Mouse (Mus musculus) neural tube, embryonic 14.5 days (tissue): ENCODE measurements at regions not wholly inside any gene's neighbourhood (a gene's known extent, or its start where the extent isn't known, plus 50 kb on each side); places are given as distances from the start of the nearest gene placed in this dataset.

Source experiments
- ATAC-seq: fragments of 200-750 bp; cut with Nextera tagmentation; 2 replicates; pipeline ENCODE4 v1.8.0; 2017; ENCODE audit warnings: low read depth, mild to moderate bottlenecking, moderate TSS enrichment, moderate library complexity
- H3K27ac ChIP-seq: fragments of 300-500 bp; sonication (generic); 2 replicates; pipeline ENCODE4 v1.5.1; 2014; ENCODE audit warnings: low read depth, mild to moderate bottlenecking, control low read depth, low read length, moderate library complexity, mixed read lengths
- H3K27me3 ChIP-seq: fragments of 300-500 bp; sonication (generic); 2 replicates; pipeline ENCODE4 v1.6.1; 2014; ENCODE audit warnings: low read length; ENCODE audit not compliant: control insufficient read depth, insufficient read depth
- H3K36me3 ChIP-seq: fragments of 300-500 bp; sonication (generic); 2 replicates; pipeline ENCODE4 v1.6.1; 2014; ENCODE audit warnings: low read length, mixed read lengths; ENCODE audit not compliant: control insufficient read depth, insufficient read depth
- H3K4me1 ChIP-seq: fragments of 300-500 bp; sonication (generic); 2 replicates; pipeline ENCODE4 v1.6.1; 2014; ENCODE audit warnings: low read length; ENCODE audit not compliant: control insufficient read depth, insufficient read depth
- H3K4me2 ChIP-seq: fragments of 300-500 bp; sonication (generic); 2 replicates; pipeline ENCODE4 v1.6.1; 2014; ENCODE audit warnings: mild to moderate bottlenecking, low read depth, low read length, control low read depth
- H3K4me3 ChIP-seq: fragments of 300-500 bp; sonication (generic); 2 replicates; pipeline ENCODE4 v1.5.1; 2014; ENCODE audit warnings: low read depth, low read length, control low read depth, mixed read lengths
- H3K9ac ChIP-seq: fragments of 300-500 bp; sonication (generic); replicated peaks from 2 replicates; pipeline ENCODE4 v1.6.1; 2014; ENCODE audit warnings: low read depth, mild to moderate bottlenecking, control low read depth, low read length, mixed read lengths
- H3K9me3 ChIP-seq: fragments of 300-500 bp; sonication (generic); 2 replicates; pipeline ENCODE4 v1.6.1; 2016; ENCODE audit warnings: low read length; ENCODE audit not compliant: control insufficient read depth
- WGBS: fragments of 180-500 bp; shearing (Covaris S2); extraction: QIAGEN DNeasy Blood & Tissue Kit; methylation state at CpG from one replicate; pipeline ENCODE4 v1.1.7; 2014; 5-methylcytosine and 5-hydroxymethylcytosine counted together

DNA sequence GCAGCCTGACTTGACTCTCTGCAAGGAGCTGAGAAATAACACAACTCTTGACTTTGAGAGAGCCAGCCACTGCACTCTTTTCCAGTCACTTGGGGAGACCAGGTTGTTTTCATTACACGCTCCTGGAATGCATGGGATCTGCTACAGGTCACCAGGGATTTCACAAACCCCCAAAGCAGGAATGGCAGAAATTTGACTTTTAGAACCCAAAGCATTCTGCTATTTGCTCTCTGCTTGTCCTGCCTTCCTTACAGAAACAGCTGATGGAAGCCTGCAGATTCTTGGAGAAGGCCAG, 160.2 kb downstream of the 1500009L16Rik start:
- H3K4me3 ChIP-seq: no peak overlapping the region
- H3K36me3 ChIP-seq: no peaks in the 10 kb centered on the region
- H3K27ac ChIP-seq: no peak overlapping the region
- ATAC-seq: no peak
- 82% methylated on average over 1 of the region's 1 CpGs for WGBS
- H3K27me3 ChIP-seq: no peaks in the 10 kb centered on the region
- H3K9me3 ChIP-seq: no peaks in the 10 kb centered on the region
- H3K9ac ChIP-seq: no peak overlapping the region
- H3K4me2 ChIP-seq: no peak overlapping the region
- no peaks in the 10 kb centered on the region for H3K4me1 ChIP-seq

DNA sequence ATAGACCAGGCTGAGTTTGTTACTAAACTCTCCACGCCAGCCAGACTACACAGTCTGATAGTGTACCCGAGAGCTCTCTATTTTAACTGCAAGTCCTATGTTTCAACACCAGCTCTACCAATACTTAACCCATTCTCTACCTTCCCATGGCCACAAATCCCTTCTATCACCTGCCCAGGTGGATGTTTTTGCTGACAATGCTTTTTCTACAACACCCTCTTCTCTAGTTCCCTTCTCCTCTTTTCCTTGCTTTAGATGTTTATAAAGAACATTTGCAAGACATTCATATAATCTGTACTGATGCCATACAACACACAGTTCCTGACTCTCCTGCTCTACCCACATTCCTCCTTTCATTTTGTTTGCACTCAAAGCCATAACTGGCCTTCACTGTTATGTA, 161.9 kb downstream of the 1500009L16Rik start:
- H3K9ac ChIP-seq: no peak overlapping the region
- H3K9me3 ChIP-seq: no peaks in the 10 kb centered on the region
- no peak overlapping the region for H3K4me2 ChIP-seq
- ATAC-seq: no peak
- WGBS: 91% methylated on average over 2 of the region's 2 CpGs
- H3K36me3 ChIP-seq: no peaks in the 10 kb centered on the region
- H3K27ac ChIP-seq: no peak overlapping the region
- no peak overlapping the region for H3K4me3 ChIP-seq
- H3K4me1 ChIP-seq: no peaks in the 10 kb centered on the region
- H3K27me3 ChIP-seq: no peaks in the 10 kb centered on the region

DNA sequence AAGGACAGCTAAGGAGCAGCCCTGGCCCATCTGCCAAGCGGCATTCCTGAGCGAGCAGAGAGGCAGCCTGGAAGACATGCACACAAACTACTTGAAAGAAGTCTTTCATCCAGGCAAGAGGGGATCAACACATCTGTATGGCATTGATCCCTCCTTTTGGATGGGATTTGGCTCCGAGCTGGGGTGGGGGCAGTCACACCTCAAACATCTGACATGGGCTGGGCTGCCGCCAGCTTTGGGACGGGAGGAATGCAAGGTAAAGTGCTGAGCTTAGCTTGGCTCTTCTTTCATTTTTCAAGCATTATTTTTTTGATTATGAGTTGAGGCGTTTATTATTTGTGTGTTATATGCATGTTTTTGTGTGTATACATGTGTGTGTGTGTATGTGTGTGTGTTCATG, 165.9 kb downstream of the 1500009L16Rik start:
- no peaks in the 10 kb centered on the region for H3K27me3 ChIP-seq
- H3K27ac ChIP-seq: no peak overlapping the region
- no peaks in the 10 kb centered on the region for H3K9me3 ChIP-seq
- no peaks in the 10 kb centered on the region for H3K36me3 ChIP-seq
- no peak overlapping the region for H3K4me2 ChIP-seq
- no peak overlapping the region for H3K9ac ChIP-seq
- H3K4me1 ChIP-seq: no peaks in the 10 kb centered on the region
- ATAC-seq: no peak
- WGBS: 91% methylated on average over 6 of the region's 6 CpGs
- no peak overlapping the region for H3K4me3 ChIP-seq

DNA sequence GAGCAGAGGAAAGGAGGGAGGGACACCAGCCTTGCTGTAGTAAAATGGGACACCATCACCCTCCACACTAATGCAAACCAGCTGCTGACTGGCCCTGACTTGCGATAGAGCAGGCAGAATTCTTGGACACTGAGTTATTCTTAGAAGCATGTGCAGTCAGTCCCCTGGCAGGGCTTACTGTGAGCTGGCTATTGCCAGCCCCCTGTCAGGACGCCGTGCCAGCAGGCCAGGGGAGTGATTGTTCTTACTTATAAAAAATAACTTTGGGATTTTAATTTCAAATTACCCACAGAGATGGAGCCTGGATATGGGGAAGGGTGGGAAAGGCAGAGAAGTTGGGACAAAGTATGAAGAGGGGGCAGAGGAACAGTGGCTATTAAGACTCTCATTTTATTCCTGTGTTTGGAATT, 173.1 kb downstream of the 1500009L16Rik start:
- Histone ChIP-seq H3K4me1 (no peaks in the 10 kb centered on the region), H3K27me3 (no peaks in the 10 kb centered on the region), H3K36me3 (no peaks in the 10 kb centered on the region), H3K9me3 (no peaks in the 10 kb centered on the region), H3K4me3 (no peak overlapping the region), H3K9ac (no peak overlapping the region), H3K4me2 (no peak overlapping the region), H3K27ac (no peak overlapping the region)
- 73% methylated on average over 3 of the region's 3 CpGs for WGBS
- ATAC-seq: no peak

DNA sequence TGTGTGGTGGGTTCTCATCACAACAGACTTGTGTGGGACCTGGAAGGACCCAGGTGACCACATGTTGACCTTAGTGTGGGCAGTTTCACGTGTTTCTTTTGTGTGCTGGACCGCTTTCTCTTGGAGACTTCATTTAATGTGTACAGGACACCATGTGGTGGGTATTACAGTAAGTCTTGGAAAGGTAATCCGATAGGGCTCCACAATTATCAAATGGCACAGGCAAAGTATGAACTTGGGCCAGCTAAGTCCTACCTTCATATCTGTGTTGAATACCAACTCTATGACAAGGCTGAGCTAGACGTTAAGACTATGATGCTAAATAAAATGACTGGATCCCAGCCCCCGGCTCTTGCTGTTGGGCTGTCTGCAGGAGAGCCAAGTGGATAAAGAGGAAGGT, 173.5 kb downstream of the 1500009L16Rik start:
- Histone ChIP-seq H3K4me1 (no peaks in the 10 kb centered on the region), H3K27me3 (no peaks in the 10 kb centered on the region), H3K9ac (no peak overlapping the region), H3K4me3 (no peak overlapping the region), H3K4me2 (no peak overlapping the region), H3K9me3 (no peaks in the 10 kb centered on the region), H3K27ac (no peak overlapping the region), H3K36me3 (no peaks in the 10 kb centered on the region)
- 85% methylated on average over 5 of the region's 5 CpGs for WGBS
- no peak for ATAC-seq

DNA sequence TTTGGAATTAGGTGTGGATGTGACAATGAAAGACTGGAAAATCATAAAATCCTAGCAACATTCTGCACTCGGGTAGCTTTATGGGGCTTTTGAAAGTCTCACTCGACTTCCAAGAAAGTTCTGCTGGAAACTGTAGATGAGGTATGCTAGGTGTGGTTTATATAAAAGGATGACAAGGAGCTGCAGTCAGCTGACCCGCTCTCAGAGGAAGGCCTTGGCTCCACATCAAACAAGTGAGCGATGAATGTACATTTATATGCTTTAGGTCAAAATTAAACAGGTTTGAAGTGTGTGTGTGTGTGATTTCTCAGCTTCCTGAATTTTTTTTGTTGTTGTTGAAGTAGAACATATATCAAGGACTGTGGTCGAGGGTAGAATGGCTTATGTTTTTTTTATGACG, 174.9 kb downstream of the 1500009L16Rik start:
- H3K9me3 ChIP-seq: no peaks in the 10 kb centered on the region
- no peak for ATAC-seq
- H3K9ac ChIP-seq: no peak overlapping the region
- no peak overlapping the region for H3K27ac ChIP-seq
- no peaks in the 10 kb centered on the region for H3K27me3 ChIP-seq
- H3K4me2 ChIP-seq: no peak overlapping the region
- no peak overlapping the region for H3K4me3 ChIP-seq
- WGBS: 81% methylated on average over 6 of the region's 6 CpGs
- H3K4me1 ChIP-seq: no peaks in the 10 kb centered on the region
- no peaks in the 10 kb centered on the region for H3K36me3 ChIP-seq

DNA sequence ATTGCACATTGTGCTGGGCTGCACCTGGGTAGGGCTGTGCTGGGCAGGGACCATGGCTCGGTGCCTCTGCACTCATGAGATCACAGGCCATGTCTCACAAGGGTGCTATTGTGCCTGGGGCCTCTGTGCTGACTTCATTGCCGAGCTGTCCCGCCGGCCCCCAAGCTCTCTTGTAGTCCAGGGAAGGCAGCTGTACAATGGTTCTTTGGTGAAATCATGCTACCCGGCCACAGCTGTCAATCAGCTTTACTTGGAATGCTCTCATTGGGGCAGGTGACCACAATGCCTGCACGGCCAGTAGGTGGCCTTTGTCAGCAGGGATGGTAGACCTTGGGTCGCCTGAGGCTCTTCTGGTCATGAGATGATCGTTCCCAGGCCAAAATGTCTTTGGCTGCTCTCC, 184.1 kb downstream of the 1500009L16Rik start:
- Histone ChIP-seq H3K36me3 (no peaks in the 10 kb centered on the region), H3K4me2 (no peak overlapping the region), H3K9me3 (no peaks in the 10 kb centered on the region), H3K27me3 (no peaks in the 10 kb centered on the region), H3K4me3 (no peak overlapping the region), H3K27ac (no peak overlapping the region), H3K4me1 (no peaks in the 10 kb centered on the region), H3K9ac (no peak overlapping the region)
- 77% methylated on average over 8 of the region's 8 CpGs for WGBS
- ATAC-seq: no peak

DNA sequence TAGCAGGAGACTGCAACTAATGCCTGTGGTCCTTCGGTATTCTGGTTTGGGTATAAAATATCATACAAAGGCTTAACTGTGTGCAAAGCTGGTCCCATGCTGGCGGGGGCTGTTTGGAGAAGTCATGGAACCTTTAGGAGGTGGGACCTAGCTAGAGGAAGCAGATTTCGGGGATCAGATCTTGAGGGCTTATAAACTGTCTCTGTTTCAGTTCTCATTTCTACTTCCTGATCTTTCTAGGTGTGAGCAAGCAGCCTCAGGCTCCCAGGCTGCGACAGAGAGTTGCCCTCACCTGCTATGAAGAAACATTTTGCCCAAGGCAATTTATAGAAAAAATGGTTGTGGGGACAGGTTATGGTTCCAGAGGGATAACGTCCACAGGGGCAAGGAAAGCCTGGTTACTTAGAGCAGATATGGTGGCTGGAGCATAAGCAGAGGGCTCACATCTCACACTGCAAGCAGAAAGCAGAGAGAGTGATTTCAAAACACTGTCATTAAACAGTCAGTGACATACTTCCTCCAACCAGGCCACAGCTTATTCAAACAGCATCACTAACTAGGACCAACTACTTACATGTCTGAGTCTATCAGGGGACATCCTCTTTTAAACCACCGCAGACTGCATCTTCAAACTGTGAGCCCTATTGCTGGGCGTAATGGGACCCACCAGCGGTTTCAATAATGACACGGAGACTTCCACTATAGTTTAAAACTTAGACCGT, 188.1 kb downstream of the 1500009L16Rik start:
- Histone ChIP-seq H3K4me2 (no peak overlapping the region), H3K9me3 (no peaks in the 10 kb centered on the region), H3K27ac (no peak overlapping the region), H3K36me3 (no peaks in the 10 kb centered on the region), H3K9ac (no peak overlapping the region), H3K27me3 (no peaks in the 10 kb centered on the region), H3K4me1 (peaks cover 10% of the 10 kb centered on the region; the same call in 1 of the 2 replicates), H3K4me3 (no peak overlapping the region)
- 94% methylated on average over 10 of the region's 10 CpGs for WGBS
- ATAC-seq: no peak

DNA sequence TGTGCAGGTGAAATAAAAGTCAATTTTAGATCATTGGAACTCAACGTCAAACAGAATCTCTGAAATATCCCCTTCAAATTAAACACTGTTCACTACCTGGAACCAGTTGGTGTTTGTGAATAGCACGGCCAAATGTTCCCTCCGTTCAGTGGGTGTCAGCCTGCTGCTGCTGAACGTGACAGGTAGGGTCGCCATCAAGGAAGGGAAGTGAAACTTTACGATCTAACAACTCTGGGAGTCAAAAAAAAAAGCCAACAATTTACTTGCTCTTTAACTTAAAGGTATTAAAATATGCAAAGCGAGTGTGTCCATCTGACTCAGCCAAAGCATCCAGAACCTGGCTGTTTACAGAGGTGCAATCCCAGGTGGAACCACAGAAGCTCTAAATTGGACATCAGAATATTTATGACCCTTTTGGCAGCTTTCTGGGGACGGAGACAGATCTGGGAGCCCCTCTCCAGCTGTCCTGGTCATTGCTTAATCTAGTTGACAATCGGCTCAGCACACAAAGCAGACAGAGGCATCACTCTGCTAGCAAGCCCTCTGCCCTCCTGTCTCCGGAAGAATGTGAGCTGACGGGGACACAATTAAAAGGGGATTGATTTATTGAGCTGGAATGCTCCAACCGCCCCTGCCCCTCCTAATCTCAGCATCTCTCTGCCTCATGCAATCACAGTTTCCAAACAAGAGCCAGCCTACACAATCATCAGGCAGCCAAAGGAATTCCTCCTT, 191.9 kb downstream of the 1500009L16Rik start:
- Histone ChIP-seq H3K9ac (no peak overlapping the region), H3K27me3 (no peaks in the 10 kb centered on the region), H3K27ac (no peak overlapping the region), H3K36me3 (no peaks in the 10 kb centered on the region), H3K4me2 (no peak overlapping the region), H3K4me1 (peaks cover 10% of the 10 kb centered on the region; the same call in 1 of the 2 replicates), H3K9me3 (peaks cover 1% of the 10 kb centered on the region; the same call in 1 of the 2 replicates), H3K4me3 (no peak overlapping the region)
- ATAC-seq: peak; percentile 80; the same call in 1 of the 2 replicates
- 9% methylated on average over 12 of the region's 12 CpGs for WGBS
